Mouse (Mus musculus): ENCODE results near the gene Stk40.

- TF ChIP-seq EP300 (optimal IDR thresholded peaks at IDR 0.05) (no peak), CTCF (IDR thresholded peaks at IDR 0.05; ENCODE audit: low read depth) (no peak)
Measured at GRCm38 (mm10) chr4:126132636-126133264, 29.0 kb downstream of the Stk40 start.

All from stomach, postnatal 0 days (tissue).